Mouse (Mus musculus) spleen, adult 18-20 months (tissue): ENCODE measurements around the gene Serp2.

Experiments
- DNase-seq, 2 experiments: peaks; one replicate each; pipeline ENCODE4 v3.0.0; 2022; ENCODE audit warnings: mixed read lengths in 2 of 2

Gene Serp2

DNA sequence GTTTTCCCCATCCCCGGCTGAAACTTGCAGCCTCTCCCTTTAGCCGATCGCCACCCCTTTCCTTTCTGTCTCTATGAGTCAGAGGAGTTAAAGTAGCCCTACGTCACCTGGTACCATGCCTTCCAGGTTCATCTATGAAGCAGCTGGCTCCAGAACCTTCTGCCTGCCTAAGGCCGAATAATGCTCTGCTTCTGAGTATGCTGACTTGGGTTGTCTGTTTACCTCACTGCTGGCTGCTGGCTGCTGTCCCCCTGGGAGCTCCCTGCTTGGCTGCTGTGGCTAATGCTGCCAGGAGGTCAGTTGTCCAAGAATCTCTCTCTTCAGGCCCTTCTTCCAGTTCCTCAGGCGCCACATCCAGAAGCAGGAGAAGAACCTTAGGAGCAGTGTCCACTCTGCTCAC, 30.2 kb downstream of the Serp2 start:
- no peak for DNase-seq

DNA sequence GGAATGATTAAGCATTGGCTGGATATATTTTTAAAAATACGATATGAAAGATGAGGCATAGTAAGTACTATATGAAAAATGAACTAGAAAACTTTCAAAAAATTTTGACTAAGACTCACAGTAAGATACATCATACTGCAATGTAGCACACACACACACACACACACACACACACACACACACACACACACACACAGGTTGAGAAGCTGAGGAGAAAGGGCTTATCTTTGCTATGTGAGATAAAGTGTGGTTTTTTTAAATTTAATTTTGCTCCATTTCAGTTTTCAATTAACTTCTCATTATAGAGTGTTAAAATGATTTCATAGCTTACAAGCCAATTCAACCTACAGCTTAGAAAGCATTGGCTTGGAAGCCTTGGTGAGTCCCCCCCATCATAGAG, 33.3 kb downstream of the Serp2 start:
- no peak for DNase-seq

DNA sequence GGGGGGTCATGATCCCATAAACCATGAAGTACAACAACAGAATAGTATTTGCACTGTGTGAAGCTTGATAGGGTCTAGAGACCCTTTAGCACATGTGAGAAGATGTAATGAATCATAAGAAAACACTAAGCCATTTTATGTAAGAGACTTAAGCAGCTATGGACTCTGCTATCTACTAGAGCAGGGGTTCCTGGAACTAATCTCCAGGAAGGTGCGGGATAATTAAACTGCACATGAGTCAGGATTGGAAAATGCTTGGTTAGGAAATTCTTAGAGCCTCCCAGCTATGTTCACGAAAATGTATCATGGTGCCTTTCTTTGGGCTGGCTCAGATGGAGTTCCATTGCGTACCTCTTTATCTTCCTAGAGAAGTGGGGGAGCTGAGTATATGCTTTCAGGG, 35.4 kb downstream of the Serp2 start:
- no peak for DNase-seq

DNA sequence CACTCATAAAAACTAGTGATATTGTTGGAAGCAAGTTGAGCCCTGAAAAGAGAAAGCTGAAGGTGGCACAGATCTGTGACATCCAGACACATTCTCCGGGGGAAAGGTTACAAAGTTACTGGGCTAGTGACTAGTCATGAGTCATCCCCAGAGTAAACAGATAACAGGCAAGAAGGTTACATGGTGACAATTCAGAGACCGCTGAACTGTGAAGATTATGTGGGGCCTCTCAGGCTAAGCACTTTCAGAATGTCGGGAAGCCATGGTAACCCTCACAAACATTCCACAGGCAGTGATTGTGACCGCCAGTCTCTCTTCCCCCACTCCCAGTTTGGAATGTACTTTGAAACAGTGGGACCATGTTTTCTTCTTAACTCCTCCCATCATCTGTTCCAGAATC, 36.1 kb downstream of the Serp2 start:
- no peak for DNase-seq

DNA sequence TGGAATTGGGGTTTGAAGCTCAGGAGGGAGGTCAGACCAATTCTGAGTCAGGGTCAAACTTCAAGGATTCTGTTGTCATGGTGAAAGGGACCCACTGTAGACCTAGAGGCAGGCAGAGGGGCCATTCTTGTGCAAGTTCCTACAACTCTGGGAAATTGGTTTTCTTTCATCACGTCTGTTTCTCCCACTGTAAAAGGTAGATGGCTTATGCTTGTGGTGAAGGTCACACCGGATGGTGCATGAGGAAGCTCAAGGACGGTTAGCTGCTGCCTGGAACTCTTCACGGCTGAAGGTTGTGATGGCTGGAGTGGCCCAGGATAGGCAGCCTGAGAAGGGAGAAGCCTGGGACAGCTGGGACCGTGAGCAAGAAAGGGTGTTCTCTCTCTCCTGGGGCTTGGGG, 38.5 kb downstream of the Serp2 start:
- no peak for DNase-seq

DNA sequence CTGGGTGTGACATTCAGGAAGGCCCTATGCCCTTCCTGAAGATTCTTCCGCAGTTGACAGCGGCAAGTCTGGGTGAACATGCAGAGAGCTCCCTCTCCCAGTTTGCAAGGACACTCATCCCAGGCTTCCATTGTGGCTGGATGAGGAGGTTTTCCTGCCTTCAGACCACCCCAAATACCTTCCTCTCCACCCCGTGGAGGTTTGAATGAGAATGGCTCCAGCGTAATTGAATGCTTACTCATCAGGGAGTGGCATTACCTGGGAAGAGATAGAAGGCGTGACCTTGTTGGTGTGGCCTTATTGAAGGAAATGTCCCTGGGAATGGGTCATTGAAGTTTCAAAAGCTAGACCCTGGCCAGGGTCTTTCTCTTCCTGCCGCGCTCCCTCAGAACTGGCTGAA, 41.1 kb downstream of the Serp2 start:
- no peak for DNase-seq

DNA sequence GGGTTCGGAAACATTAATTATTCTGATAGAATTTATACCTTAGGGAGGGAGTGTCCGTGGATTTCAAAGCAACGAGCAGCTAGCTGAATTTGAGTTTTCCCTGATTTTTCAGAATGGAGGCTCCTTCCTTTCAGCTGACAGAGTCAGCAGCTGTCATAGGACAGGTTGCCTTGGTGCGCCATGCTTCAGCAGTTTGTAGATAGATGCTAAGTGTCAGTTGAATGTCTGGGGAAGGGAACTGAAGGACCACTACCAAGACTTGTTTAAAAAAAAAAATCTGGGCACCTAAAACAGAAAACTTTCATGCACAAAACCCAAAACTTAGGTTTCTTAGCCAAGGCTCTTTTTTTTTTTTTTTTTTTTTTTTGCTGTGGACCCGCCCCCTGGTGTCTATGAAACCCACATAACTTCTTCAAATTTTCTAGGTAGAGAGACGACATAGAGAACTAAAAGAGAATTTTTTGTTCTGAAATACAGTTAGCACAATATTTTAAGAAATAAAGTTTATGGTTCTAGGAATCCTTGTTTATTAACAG, 42.6 kb downstream of the Serp2 start:
- DNase-seq = no peak

DNA sequence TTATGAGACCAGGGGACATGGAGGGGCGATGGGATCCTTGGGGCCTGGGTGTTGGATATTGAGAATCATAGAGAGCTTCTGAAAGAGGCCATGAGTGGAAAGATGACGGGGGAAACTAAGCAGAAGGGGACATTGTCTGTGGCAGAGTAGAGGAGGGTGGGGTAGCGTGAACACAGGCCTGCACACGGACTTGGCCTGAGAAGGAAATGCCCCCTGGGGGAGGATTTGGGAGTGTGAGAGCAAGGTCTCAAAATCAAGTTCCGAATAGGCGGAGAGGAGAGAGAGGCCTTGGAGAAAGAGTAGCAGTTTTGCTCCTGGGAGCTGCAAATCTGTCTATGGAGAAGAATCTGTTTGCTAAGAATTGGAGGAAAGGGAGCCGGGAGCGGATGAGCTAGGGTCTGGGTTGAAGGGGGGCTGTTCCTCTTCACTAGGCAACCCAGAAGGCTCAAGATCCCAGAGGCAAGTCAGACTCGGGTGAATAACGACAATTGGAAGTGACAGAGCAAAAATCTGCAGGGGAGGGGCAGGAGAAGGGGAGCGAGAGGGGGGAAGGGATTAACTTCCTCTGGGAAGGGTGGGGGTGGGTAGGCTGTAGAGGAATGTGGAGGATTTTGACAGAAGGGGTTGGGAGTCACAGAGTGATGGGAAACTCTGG, 43.2 kb downstream of the Serp2 start:
- no peak for DNase-seq

DNA sequence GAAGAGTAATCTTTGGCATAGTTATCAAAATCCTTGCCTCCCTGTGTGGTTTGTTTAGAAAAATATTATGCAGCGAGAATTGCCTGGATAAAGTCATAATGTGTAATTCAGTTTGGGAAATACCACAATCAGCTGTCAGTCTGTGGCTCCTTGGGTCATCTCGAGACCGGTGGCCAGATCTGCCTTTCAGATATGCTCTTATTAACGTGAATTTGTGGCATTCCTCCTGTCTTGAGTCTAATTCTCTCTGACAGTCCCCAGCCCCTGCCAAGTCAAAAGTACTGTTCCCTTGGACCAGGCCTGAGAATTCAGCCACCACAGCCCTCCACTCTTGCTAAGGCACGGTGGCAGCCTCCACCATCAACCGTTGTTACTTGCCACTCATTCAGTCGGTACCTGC, 44.7 kb downstream of the Serp2 start:
- DNase-seq = no peak

DNA sequence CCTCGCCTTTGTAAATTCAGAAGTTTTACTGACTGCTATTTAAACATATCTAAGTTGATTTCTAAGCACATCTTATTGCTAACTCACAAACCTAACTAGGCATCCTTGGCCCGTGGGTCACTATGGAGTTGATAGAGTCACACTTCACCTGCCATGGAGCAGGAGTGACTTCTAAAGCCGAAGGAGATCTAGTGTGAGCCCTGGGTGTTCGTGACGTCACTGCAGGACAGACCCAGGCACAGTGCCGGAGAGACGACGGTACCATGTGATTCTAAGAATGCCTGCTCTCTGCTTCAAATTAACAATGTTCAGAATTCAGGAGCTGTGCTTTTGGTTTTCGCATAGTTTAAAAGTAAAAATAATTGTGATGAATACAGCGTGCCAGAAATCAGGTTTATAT, 48.0 kb downstream of the Serp2 start:
- DNase-seq = no peak

DNA sequence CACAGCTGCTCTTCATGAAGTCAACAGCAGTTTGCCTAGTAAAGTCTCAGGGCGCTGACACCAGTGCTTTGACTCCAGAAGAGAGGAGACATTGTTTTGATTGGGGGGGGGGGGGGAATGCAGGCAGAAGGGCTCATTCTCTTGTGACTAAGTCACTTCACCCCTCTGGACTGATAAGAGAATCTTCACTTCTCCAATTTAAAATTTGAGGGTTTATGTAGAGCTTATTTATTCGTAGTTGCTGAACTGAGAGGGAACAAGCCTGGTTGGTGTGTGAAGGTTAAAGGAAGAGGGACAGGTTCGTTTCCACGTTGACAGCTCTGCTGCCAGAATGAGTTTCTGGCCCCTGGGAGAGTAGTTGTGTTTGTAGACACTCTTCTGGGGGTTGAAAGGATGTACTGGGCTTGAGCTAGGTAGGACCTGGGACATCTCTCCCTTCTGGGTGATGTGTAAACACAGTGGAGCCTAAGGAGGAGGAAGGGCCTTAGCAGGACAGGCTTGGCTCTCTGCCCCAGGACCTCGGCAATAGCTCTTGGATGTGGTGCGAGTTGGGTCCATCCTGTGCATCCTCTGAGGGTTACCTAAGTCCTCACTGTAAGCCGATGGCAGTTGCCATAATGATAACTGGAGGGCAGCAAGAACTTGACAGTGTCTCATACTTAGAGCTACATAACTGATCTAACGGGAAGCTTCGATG, 48.7 kb downstream of the Serp2 start:
- no peak for DNase-seq

DNA sequence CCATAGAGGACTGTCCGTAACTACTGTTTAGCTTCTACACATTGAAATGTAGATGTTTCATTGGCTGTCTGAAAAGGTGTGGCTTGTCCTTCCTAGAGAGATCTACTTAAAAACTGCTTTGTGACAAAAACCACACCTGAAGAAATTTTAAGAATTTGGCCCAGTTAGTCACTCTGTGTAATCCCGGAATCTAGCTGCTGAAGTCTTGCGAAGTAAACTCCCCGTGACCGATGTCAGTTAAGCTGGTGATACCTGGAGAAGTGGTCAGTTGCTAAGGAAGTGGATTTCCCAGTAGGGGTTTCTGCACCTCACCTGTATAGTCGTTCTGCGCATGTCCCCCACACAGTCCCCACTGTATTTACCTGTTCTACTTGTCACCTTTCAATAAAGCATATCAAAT, 49.3 kb downstream of the Serp2 start:
- DNase-seq = no peak

DNA sequence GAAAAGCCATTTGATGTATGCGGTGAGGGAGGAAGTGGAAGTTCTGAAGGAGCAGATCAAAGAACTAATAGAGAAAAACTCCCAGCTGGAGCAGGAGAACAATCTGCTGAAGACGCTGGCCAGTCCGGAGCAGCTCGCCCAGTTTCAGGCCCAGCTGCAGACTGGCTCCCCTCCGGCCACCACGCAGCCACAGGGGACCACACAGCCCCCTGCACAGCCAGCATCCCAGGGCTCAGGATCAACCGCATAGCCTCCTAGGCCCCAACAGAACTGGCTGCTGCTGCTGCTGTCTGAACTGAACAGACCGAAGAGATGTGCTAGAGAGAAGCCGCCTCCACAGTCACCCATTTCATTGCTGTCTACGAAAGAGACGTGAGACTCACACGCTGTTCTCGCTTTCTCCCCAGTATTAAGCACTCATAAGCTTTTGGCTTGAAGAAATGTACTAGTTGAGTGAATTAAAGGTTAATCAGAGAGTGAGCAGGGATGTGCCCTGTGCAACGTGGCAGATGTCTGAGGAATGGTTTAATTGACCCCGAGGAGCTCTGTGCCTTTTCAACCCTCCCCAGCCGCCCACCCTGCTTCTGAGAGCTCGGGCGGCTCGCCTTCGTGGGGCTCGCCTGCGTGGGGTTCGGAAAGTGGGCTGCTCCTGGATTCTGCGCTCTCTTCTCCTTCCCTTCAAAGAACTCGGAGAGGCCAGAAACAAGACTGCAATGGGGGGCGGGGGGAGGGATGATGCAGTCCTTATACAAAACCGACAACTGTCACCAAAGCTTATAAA, 50.1 kb downstream of the Serp2 start:
- no peak for DNase-seq

DNA sequence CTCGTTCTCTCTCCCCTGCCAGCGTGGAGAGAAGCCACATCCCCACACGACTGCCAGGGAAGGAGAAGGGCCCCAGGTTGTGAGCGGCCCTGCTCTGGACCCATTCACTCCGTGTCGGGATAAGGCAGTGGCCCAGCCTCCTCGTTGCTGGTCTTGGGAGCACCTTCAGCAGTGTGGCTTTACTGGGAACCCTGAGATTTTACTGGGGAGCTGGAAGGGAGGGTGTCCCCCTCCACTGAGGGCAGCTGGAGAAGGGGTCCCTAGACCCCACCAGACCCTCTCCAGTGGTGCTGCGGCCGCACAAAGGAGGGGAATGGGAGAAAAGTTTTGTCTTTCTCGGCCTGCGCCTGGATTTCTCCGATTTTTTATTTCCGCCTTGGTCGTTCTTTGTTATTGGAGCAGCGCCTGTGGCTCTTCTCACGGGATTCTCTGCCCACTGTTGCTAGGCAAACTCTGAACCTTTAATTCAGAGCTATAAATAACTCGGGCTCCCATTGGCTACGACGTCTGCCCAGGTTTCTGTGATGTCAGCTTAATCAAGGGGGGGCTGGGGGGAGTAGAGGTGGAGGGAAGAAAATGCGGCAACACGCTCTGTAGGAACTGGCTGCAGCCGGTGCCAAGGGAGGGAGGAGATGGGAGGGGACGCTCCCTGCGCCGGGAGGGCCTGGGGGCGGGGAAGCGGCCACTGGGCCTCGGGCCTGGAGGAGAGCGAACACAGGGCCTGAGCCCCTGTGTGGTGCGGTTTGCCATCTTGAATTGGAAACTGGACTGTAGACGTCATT, 51.1 kb downstream of the Serp2 start:
- DNase-seq = peak; percentile 34 to 39

DNA sequence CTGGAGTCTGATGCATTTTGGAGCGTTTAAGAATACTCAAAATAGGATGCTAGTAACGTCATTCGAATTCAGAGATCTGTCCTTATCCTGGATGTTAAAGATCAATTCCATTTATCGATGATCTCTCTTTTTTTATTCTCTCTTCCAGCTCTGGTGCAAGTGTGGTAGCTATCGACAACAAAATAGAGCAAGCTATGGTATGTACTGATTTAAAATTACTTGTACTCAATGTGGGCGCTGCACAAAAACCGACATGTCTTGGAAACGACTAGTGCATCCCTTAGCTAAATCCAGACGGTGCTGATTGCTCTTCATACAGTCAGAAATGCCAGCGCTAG, 51.6 kb downstream of the Serp2 start:
- no peak for DNase-seq

DNA sequence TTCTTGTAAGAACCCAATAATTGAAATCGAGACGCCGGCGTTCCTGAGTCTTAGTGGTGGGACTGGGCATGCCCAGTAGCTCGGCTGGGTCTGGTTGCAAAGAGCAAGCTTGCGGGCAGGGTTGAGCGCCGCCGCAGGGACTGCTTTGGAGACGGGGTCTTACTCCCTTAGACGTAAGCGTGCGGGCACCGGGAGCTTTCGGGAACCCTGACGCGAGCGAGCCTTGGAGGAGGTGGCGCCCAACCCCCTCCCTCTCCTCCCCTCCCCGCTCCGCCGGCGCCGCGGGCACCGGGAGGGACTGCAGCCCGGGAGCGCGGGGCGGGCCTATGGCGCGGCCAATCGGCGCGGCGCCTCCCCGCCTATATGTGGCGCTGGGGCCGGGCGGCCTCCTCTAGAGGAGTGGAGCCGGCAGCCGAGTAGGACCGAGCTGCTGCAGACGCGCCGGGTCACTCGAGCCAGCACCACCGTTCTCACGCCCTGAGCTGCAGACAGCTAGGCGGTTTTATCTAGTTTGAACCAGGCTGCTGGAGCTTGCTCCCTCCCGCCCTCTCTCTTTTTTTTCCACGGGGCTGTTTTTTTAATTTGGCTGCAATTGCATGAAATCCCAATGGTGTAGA, 52.5 kb downstream of the Serp2 start:
- DNase-seq = peak; percentile 76 to 85

DNA sequence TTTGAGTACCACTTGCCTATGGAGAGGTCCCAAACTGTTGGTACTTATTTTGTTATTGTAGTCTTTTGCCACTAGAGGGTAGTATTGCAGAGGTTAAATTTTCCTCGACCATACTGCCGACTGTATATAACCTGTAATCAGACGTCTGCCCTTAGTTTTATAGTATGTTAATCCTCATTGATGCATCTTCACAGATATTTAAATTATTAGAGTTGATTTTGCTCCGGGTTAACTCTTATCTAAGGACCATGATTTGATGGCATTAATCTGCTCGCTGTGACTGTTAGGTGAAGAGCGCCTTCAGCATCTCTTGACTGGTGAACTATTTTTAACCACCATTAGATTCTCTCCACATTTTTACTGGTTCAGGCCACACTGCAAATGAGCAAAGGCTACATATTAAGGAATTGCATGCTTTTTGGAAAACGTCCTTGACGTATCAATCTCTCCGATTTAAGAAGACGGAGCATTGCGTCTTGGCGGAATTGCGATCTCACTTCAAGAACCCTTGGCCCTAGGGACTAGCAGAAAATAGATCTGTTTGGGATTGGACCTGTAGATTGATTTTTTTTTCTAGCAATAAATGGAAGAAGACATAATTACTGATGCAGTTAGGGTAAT, 53.3 kb downstream of the Serp2 start:
- no peak for DNase-seq

DNA sequence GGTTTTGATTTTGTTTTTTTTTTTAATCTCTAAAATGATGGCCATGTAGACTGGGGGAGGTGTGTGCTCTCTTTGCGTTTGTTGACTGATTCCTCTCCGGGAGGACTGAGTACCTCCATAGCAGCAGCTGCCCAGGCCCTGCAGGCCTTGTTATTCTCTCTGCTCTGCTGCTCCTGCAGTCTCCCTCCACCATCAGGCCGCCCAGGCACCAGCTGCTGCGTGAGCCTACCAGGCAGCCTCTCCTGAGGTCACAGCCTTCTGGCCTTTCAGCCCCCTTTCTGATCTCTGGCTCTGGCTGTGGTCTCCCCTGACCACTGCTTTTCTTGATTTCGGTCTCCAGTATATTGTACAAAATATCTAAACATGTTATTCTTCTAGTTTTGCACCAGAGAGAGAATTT, 56.7 kb downstream of the Serp2 start:
- DNase-seq = no peak

DNA sequence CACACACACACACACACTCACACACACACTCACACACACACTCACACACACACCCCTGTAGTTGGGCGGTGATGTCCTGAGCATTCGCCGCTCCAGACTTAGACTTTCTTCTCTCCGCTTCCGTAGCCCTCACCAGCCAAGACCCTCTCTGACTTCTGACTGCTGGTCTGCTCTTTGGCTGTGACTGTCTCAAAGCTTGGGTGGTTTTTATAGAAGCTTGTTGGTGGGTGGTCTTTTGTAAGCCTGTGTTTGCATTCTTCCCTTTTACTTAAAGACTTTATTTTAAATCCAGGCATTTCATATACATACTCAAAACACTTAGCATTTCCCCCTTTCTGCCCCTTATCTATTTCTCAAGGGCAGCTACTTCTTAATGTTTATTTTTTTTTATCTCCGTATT, 57.2 kb downstream of the Serp2 start:
- no peak for DNase-seq

DNA sequence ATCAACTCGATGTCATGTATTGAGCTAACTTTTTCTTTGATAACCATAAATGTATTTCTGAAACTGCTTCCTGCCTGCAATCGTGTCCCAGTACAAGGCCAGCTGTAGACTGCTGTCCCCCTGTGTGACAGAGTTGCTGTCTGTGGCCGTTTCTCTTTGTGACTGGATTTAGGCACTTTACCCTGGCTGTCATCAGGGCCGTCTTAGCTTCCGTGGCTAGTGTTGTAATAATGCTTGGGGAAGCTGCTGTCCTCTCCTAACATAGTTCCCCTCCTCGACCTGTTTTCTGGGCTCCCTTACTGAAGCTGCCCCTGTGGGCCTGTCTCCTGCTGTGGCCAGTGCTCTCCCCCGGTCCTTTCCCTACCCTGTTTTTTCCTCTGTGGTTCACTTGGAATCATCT, 58.5 kb downstream of the Serp2 start:
- no peak for DNase-seq

DNA sequence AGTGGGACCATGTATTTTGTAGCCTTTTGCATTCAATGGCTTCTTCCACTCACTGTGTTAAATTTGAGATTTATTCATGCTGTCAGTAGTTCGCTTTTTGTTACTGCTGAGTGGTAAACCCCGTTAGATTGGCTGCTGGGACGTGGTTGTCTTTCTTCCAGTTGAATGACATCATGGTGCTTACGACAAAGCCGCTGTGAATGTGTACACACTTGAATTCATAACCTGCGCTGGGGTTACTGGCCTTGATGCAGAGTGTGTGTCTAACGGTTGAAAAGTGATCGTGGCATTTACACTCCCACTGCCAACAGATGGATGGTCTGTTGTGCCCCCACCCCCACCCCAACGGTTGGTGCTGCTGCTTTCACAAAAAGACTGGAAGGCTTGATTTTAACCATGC, 59.5 kb downstream of the Serp2 start:
- DNase-seq = no peak

DNA sequence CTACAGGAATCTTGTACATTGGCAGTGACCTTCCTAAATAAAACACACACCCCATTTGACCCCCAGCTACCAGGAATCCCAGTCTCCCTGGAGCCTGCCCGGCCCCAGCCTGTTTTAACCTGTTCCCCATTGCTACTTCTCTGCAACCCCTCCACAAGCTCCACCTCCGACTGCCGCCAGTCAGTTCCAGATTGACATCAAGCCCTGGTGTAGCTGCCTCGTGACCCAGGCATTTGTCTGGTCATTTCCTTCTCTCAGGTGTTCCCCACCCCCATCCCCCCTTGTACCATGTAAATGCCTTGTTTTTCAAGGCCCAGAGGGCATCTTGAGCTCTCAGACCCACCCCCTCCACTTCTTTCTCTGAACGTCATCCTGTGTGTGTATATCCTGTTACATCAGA, 61.7 kb downstream of the Serp2 start:
- no peak for DNase-seq
